Mouse (Mus musculus) embryonic stem cell, embryonic (primary cell): ENCODE results near the gene Cnnm2.

Source experiments
- CTCF ChIA-PET, 4 experiments: fragments of 300-600 bp in 2 of 4; fragments of 350-600 bp in 2 of 4; sonication (Branson Sonifier 250); formaldehyde crosslinking; loops; one replicate each; lab custom pipeline; 2022; ENCODE audit warnings: inconsistent platforms in 2 of 4; lab: Charles Lee
- POLR2A ChIA-PET, 4 experiments: fragments of 300-600 bp in 2 of 4; fragments of 350-600 bp in 2 of 4; sonication (Branson Sonifier 250); formaldehyde crosslinking; loops; one replicate each; lab custom pipeline; 2022; ENCODE audit warnings: antibody characterized with exemption in 4 of 4, inconsistent platforms in 1 of 4; lab: Charles Lee

Gene Cnnm2

DNA sequence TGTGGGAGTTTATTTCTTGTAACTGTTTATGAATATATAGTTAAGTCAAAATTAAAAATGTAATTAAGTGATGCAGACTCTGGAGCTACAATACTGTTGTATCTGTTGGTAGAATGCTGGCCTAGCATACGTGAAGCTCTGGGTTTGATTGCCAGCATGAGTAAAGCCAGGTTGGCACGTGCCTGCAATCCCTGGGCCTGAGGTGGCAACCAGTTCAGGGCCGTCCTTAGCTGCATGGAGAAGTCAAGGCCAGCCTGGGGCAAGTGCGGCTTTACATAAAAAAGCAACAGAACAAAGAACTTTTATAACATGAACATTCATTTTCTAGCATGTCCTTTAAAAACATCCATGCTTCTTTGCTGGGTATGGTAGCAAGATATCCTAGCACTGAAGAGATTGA, 79.6 kb downstream of the Cnnm2 start:
- ChIA-PET CTCF (no interaction called here), POLR2A (interaction anchor here in 2 of 4 experiments (1.1 to 5.5 kb wide), 6 partner anchors 7 to 60 kb away, joined by 3 to 45 read pairs (median 4); no protein-coding TSS in a partner anchor)

DNA sequence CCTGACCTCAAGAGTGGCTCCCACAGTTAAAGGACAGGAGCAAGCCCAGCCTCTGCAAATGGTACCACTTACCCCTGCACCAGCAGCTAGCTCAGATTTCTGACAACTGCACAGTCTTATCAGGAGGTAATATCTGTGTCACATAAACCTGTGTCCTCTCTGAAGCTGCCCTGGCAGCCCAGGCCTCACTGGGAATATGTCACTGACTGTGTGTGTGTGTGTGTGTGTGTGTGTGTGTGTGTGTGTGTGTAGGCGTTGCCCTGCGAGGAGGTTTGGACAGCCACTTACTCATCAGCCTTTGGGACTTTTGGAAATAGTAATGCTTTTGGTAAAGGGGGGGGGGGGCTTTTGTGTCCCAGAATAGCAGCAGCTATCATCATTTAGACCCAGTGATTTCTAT, 81.6 kb downstream of the Cnnm2 start:
- POLR2A ChIA-PET: interaction anchor here in 3 of 4 experiments (0.5 to 3.2 kb wide), 16 partner anchors 8 to 335 kb away, joined by 3 to 9 read pairs (median 3); partner anchors contain the start of gene Cnnm2 (in 1 of the 3)
- CTCF ChIA-PET: interaction anchor here in 3 of 4 experiments (0.5 to 1.1 kb wide), 5 partner anchors 33 to 409 kb away, joined by 4 to 9 read pairs (median 4); no protein-coding TSS in a partner anchor

DNA sequence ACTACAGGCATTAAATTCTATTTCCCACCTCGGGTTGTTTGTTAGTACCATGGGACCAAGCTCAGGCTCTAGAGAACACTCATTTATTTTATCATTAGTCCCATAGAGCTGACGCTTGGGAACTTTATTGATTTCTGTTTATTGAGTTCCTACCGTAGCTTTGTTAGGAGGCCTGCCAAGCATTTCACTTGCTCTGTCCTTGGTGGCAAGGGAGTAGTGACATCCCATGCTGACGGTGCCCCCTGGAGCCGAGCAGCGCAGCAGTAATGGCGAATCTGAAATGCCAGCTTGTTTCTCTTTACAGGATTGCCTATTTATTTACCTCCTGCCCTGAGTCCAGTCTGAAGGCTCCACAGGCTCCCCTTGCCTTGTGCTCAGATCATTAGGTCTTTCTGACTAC, 84.7 kb downstream of the Cnnm2 start:
- ChIA-PET POLR2A (interaction anchor here in 2 of 4 experiments (0.7 to 4.7 kb wide), 5 partner anchors 8 to 216 kb away, joined by 3 to 45 read pairs (median 4); partner anchors contain the start of gene Cnnm2 (in 1 of the 2)), CTCF (interaction anchor here in 3 of 4 experiments (0.7 to 3.7 kb wide), 4 partner anchors 10 to 86 kb away, joined by 3 to 12 read pairs (median 5); no protein-coding TSS in a partner anchor)

DNA sequence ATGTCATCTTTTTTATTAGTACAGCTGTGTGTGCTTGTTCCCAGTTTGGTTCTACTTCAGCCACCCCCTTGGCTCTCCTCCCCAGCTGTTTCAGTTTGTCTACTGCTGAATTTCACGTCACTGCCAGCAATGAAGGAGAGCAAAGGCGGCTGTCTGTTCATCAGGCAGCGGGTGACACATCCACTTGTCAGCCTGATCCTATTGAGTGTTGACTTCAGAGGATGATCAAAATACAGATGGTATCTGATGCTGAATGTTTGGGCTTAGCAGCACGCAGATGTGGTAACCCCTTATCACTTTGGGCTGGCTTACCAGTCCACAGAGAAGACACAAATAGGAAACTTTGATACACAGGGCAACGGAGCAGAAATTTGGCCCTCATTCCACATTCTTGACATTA, 85.1 kb downstream of the Cnnm2 start:
- ChIA-PET POLR2A (interaction anchor here in 2 of 4 experiments (0.6 to 4.7 kb wide), 6 partner anchors 8 to 216 kb away, joined by 3 to 45 read pairs (median 4); partner anchors contain the start of gene Cnnm2 (in 1 of the 2)), CTCF (interaction anchor here in 3 of 4 experiments (0.6 to 3.7 kb wide), 4 partner anchors 10 to 1269 kb away, joined by 3 to 12 read pairs (median 3); no protein-coding TSS in a partner anchor)

DNA sequence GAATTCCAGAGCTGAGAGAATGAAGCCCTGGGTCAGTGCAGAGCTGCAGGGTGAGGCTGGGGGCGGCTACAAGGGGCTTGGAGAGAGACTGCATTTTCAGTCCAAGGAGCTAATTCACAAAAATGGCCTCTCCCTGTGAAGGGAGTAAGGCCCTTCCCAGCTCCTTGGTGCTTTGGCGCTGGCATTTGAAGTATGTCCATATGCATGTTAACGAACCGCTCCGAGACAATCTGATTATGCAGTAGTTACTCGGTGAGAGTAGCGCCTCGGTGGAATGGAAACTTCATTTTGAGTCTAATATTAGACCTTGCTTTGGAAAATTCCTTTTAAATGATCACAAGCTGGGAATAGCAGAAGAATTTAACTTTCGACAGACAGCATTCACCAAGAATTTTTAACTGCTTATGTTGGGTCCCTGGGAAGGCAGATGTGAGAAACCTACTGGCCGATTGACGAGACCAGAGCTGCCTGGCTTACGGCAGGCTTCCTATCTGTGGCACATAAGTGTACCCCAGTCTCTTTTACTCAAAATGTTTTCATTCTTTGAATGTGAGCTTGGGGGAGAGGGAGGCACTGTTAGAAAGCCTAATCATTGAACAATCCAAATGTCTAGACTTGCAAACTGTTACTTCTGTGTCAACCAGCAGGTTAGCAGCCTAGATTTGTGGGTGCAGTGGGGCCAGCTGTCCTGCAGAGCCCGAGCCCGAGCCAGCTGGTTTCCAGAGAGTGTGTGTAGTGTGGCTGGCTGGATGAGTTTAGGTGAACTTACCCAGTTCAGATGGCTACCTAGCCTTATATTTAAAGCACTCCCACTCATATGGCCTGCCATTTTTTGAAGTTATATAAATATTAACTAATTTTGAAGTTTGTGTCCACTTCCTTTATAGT, 87.2 kb downstream of the Cnnm2 start:
- ChIA-PET POLR2A (interaction anchor here (0.6 to 4.7 kb wide), 21 partner anchors 8 to 1913 kb away, joined by 3 to 45 read pairs (median 4); partner anchors contain the start of genes Cnnm2 (in 1 of the 4), Pdcd11 (in 1 of the 4), Taf5 (in 1 of the 4) and Usmg5 (in 1 of the 4)), CTCF (interaction anchor here (0.6 to 3.7 kb wide), 10 partner anchors 9 to 547 kb away, joined by 3 to 12 read pairs (median 3); partner anchors contain the start of gene Cnnm2 (in 1 of the 4))

DNA sequence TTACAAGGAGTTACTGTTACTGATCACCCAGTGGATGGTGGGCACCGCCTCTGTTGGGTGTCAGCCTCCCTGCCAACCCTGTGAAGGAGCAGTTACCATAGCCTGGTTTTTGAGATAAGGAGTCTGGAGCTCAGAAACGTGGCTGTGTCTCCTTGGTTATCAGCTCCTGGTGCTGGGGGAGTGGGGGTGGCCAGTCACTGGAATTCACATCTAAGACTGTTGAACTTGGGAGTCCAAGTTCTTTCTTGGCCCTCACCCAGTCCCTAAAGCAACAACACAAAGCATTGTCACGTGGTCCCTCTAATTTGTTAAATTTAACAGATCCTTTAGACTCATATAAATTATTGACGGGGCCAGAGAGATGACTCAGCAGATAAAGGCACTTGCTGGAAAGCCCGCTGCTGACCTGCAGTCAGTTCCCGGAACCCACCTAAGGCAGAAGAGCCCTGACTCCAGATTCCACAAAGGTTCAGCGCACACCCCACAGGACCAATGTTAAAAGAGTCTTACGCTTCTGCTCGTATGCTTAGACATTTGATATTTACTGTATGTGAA, 88.1 kb downstream of the Cnnm2 start:
- POLR2A ChIA-PET: interaction anchor here in 3 of 4 experiments (0.7 to 4.7 kb wide), 8 partner anchors 10 to 89 kb away, joined by 3 to 45 read pairs (median 6); partner anchors contain the start of gene Cnnm2 (in 1 of the 3)

DNA sequence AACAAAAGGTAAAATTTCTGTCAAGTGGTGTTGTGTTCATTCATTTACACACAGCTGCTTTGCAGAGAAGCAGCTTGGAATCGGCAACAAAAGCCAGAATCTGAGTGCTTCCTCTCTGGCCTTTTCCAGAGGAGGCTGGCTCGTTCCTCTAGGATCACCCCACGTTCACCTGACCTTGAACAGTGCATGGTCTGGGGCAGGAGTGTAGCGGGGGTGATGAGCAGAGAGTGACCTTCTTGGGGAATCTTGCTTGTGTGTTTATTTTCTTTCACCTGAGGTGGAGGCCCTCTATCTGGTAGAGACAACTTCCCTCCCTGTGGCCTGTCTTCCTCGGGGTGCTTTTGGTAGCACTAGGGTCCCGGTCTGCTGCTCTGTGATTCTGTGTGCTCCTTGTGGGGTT, 94.8 kb downstream of the Cnnm2 start:
- ChIA-PET POLR2A (interaction anchor here in 2 of 4 experiments (0.9 to 2.7 kb wide), 7 partner anchors 8 to 95 kb away, joined by 3 to 8 read pairs (median 3); partner anchors contain the start of gene Cnnm2 (in 1 of the 2)), CTCF (interaction anchor here in 3 of 4 experiments (0.6 to 2.2 kb wide), 7 partner anchors 13 to 211 kb away, joined by 3 to 7 read pairs (median 3); partner anchors contain the start of gene Taf5 (in 1 of the 3))

More for the DNA sequence above, 88.1 kb downstream of the Cnnm2 start:
- CTCF ChIA-PET: interaction anchor here in 3 of 4 experiments (0.9 to 1.8 kb wide), 3 partner anchors 88 to 89 kb away, joined by 3 to 11 read pairs (median 7); partner anchors contain the start of gene Cnnm2 (in 1 of the 3)

DNA sequence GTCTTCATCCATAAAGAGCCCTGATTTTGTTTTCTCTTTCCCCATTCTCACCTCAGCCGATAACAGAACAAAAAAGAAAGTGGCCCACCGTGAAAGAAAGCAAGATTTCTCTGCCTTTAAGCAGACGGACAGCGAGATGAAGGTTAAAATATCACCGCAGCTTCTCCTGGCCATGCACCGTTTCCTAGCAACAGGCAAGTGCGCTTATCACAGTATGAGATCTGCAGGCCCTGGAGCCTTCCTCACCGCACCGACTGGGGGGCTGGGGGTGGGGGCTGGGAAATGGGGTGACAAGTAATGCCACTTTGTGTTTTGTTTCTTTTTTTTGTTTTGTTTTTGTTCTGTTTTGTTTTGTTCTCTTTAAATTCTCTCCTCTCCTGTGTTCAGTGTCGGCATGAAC, 95.4 kb downstream of the Cnnm2 start:
- POLR2A ChIA-PET: interaction anchor here in 2 of 4 experiments (0.9 to 2.7 kb wide), 5 partner anchors 8 to 96 kb away, joined by 3 to 8 read pairs (median 3); partner anchors contain the start of gene Cnnm2 (in 1 of the 2)
- CTCF ChIA-PET: interaction anchor here in 3 of 4 experiments (0.6 to 2.2 kb wide), 7 partner anchors 13 to 211 kb away, joined by 3 to 7 read pairs (median 3); partner anchors contain the start of gene Taf5 (in 1 of the 3)

DNA sequence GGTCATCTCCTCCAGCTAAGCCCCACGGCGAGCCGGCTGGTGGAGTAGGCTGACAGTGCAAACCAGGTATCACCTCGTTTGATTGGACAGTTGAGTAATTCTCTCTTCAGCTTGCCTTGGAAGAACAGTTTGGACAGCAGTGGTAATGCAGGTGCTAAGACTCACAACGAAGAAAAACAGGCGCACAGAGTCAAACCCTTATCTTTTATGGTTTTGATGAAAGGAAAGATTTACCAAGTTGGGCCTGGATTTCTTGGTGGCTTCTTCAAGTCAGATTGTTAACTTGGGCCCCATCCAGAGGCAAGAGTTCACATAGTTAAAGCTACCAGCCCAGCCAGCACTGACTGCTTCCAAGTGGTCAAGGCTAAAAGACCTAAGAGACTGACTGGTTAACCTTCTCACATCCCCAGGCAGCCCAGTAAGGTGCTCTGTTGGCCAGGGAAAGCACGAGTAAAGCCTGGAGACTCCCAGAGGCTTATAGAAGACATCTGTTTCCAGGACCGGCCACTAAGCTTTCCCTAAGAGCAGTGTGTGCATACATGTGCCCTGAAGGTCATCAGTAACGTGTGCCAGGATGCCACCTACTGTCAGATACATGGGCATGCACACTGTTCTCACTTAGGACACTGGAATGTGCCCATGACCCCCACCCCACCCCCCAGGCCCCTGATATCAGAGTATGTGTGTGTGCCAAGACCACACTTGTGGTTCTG, 96.0 kb downstream of the Cnnm2 start:
- ChIA-PET CTCF (interaction anchor here in 3 of 4 experiments (1.1 to 2.2 kb wide), 4 partner anchors 12 to 97 kb away, joined by 3 to 7 read pairs (median 6); no protein-coding TSS in a partner anchor), POLR2A (interaction anchor here in 2 of 4 experiments (0.8 to 2.7 kb wide), 4 partner anchors 9 to 96 kb away, joined by 3 to 8 read pairs (median 4); partner anchors contain the start of gene Cnnm2 (in 1 of the 2))

DNA sequence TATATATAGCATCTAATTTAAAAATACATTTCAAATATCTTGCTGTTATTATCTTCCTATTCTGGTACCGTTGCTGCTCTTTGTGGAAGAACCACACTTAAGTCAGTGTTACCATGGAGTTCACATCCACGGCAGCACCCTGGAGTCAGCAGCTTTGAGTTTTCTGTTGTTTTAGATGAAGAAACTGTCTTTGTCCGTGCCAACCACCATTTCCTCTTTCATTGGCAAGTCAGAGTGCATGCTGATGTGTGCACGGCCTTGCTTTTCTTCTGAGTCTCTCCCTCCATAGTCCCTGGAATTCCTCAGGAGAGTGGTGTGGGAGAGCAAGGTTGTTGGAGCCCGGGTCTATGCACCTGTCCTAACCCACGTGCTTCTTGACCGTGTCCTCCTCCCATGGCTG, 96.8 kb downstream of the Cnnm2 start:
- CTCF ChIA-PET: interaction anchor here in 3 of 4 experiments (1.1 to 2.2 kb wide), 4 partner anchors 11 to 98 kb away, joined by 3 to 7 read pairs (median 6); no protein-coding TSS in a partner anchor
- POLR2A ChIA-PET: interaction anchor here in 1 of 4 experiments (0.8 to 2.7 kb wide), 2 partner anchors 22 to 97 kb away, joined by 4 to 8 read pairs; partner anchors contain the start of gene Cnnm2

DNA sequence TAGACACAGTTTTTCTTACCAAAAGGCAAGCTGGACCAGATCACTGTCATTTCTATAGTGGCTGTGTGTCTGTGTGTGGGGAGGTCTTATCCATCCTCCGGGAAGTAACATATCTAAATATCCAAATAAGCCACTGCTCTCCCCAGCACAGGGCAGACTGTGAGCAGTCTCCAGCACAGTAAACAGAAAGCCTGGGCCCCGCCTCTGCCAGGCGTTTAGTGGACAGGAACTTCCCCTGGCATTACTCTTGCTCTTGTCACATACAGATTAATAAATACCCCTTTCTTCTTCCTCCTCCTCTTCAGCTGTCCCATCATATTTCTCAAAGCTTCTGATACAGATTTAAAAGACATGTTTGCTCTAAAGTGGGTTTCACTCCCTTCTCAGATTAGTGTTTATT, 101.2 kb downstream of the Cnnm2 start:
- CTCF ChIA-PET: interaction anchor here in 3 of 4 experiments (0.6 to 2.8 kb wide), 4 partner anchors 13 to 102 kb away, joined by 3 to 10 read pairs (median 4); no protein-coding TSS in a partner anchor

DNA sequence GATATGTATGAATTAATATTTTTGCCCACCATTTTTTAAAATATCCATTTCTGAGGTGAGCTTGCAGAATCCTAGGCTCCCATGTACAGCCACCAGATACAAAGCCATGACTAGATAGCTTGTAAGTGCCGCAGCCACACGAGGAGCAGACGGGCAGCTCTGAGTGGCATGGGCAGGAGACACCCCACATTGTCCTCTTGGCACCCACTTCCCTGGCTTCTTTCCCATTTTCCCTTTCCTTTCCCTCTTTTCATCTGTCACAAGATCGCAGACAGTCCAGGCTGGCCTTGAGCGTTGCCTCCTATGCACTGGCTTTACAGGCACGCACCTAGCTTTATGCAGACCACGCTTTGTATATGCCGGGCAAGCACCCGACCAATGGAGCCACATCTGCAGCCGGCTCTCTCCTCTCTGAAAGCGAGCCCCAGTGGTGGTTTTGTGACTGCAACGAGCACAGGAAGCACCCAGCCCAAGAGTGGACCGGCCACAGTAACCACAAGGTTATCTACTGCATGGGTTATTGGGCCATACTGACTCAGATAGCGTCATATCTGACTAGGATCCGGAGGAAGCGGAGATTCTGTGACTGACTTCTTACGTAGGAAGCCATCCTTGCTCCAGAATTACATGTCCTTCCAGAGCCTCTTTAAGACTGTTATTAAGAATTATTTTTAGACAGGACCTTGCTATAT, 102.0 kb downstream of the Cnnm2 start:
- ChIA-PET CTCF (interaction anchor here in 3 of 4 experiments (0.6 to 2.8 kb wide), 5 partner anchors 12 to 252 kb away, joined by 3 to 10 read pairs (median 3); no protein-coding TSS in a partner anchor), POLR2A (interaction anchor here in 2 of 4 experiments (0.6 to 1.7 kb wide), 4 partner anchors 99 to 400 kb away, joined by 3 to 6 read pairs (median 3); no protein-coding TSS in a partner anchor)

More for the DNA sequence above, 101.2 kb downstream of the Cnnm2 start:
- POLR2A ChIA-PET: no interaction called here

DNA sequence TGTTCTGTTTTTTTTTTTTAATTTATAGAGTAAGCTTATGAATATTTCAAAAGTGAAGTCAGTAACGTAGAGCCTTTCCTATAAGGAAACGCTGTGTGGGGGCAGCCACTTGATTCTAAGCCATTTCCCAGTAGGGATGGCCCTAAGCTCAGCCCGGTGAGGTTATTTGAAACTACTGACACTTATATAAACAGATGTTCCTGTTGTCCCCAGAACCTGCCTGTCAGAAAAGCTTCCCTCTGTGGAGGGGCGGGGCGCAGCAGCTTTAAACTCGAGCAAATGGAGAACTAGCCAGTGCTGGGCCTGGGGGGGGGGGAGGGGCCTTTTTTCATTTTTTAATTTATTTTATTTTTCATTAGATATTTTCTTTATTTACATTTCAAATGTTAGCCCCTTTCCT, 102.7 kb downstream of the Cnnm2 start:
- ChIA-PET CTCF (interaction anchor here in 2 of 4 experiments (0.6 to 2.8 kb wide), 2 partner anchors 12 to 253 kb away, joined by 3 to 10 read pairs; no protein-coding TSS in a partner anchor), POLR2A (interaction anchor here in 2 of 4 experiments (0.6 to 1.7 kb wide), 5 partner anchors 28 to 401 kb away, joined by 3 to 6 read pairs (median 3); no protein-coding TSS in a partner anchor)

DNA sequence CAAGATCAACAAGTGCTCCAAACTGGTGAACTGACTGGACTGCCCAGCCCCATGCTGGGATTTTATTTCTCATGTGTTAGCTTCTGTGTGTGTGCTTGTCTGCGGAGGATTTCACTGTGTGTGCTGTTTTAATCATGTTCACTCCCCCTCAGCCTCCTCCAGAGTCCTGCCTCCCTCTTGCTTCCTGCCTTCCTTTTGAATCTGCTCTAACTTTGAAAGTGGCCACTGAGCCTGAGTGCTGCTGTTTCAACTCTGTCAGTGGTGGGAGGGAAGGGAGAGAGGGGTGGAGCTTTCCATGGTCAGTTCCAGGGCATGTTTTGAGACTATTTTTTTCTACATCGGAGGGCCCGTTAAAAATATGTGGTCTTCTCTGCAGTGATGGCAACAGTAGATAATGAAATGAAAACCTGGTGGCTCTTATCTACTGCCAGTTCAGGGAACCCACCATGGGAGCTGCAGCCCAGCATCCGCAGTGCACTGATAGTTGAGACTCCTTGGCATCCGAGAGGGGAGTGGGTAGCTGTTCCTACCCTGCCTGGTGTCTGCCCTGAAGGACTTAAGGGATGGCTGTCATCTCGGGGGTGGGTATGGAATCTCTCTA, 103.4 kb downstream of the Cnnm2 start:
- ChIA-PET POLR2A (interaction anchor here in 1 of 4 experiments (1.7 kb wide), 1 partner anchor 105 kb away, joined by 6 read pairs; no protein-coding TSS in a partner anchor), CTCF (interaction anchor here in 2 of 4 experiments (0.6 to 2.8 kb wide), 3 partner anchors 11 to 567 kb away, joined by 3 to 10 read pairs (median 4); no protein-coding TSS in a partner anchor)

DNA sequence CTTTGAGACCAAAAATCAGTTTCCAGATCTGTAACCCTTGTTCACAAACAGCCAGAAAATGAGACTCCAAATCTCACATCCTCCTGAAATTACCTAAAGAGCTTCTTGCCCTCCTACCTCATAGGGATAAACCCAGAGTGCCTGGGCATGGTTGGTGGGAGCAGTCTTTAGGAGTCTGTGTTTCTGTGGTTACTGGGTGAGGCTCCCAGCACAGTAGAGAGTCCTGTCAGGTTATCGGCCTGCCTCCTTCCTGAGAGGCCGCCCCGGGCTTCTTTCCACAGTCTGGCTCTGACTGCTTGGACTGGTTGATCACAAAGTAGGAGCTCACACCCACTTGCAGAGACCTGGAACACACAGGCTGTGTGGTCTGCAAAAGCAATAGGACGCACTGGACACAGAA, 104.0 kb downstream of the Cnnm2 start:
- POLR2A ChIA-PET: interaction anchor here in 1 of 4 experiments (1.0 kb wide), 1 partner anchor 105 kb away, joined by 5 read pairs; no protein-coding TSS in a partner anchor
- CTCF ChIA-PET: interaction anchor here in 1 of 4 experiments (0.9 kb wide), 1 partner anchor 105 kb away, joined by 3 read pairs; no protein-coding TSS in a partner anchor
